Mouse (Mus musculus) small intestine, adult 2 months (tissue): ENCODE data around the gene Azin2.

Source experiments
- CTCF ChIP-seq: fragments of 200-500 bp; IDR thresholded peaks from 2 replicates; pipeline ENCODE4 v1.5.1; 2012; ENCODE audit warnings: low read depth, mild to moderate bottlenecking, control low read depth, inconsistent platforms, low read length, moderate library complexity, mixed read lengths; ENCODE audit not compliant: insufficient replicate concordance, insufficient read length; ENCODE audit errors: extremely low read depth
- POLR2A ChIP-seq: fragments of 200-500 bp; IDR thresholded peaks from 2 replicates; pipeline ENCODE4 v1.6.1; 2012; ENCODE audit warnings: low read depth, mild to moderate bottlenecking, control low read depth, inconsistent platforms, low read length, moderate library complexity

DNA sequence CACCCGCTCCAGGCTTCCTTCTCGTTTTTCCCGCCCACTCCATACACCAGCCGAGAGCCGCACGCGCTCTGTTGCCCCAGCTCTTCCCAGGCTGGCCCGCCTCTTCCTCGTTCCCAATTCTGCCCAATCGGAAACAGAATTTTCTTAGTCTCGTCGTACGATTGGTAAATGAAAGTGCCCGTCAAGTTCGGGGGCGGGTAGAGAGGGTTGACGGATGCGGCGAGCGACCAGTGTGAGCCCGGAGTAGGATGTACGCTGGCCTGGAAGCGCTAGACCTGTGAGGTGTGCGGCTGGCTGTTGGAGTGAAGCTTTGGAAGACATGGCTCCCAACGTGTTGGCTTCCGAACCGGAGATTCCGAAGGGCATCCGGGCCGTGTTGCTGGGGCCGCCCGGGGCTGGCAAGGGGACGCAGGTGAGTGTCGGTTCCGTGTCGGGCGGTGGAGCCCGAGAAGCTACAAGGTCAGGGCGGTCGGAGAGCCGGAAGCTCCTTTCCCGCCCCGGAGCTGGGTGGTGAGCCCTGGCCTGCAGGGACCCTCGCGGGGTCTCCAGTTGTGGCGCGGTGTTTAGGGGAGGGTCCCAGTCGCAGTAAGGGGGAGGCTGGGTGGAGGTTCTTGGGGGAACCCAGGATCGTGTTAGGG, 30.9 kb upstream of the Azin2 start:
- TF ChIP-seq CTCF (no peak), POLR2A (peak; percentile 88)
